Mouse (Mus musculus): ENCODE results near the gene Rcvrn.

DNA sequence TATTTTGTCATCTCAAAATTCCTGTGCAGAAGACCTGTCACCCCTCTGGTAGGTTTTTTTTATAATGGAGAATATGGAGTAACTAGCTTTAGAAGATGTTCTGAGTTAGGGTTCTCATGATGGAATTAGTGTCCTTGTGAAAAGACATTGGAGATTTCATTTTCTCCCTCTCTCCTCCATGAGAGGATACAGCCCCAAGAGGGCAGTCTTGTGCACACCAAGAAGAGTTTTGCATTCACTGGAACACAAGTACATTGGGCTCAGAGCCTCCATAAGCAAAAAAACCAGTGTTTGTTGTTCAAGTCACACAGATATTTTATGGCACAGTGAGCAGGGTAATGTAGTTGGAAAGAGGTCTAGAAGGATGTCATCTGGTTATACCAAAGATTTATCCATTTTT lies 46.4 kb downstream of the Rcvrn start:
- TF ChIP-seq CTCF (IDR thresholded peaks at IDR 0.05; ENCODE audit: extremely low read depth, insufficient read depth, low read length) (peak; percentile 30; the same call in 1 of the 2 replicates), POLR2A (IDR thresholded peaks at IDR 0.05; ENCODE audit: extremely low read depth, insufficient read depth, low read length) (no peak)

All from cortical plate, adult 2 months (tissue).